Mouse (Mus musculus) right cerebral cortex, postnatal 10 days (tissue): ENCODE measurements around the gene Zbtb5.
"Not testable (repeated sequence)": the region's sequence is repeated elsewhere in the genome, so short reads cannot be mapped to it uniquely, and the experiment has no call there.

Experiments used
- DNase-seq, 2 experiments: peaks; one replicate each; pipeline ENCODE4 v3.0.0; 2021; ENCODE audit warnings: low spot score in 2 of 2

Gene Zbtb5

GRCm38 (mm10) chr4:44970056-44970455 lies 42.2 kb downstream of the Zbtb5 start:
- DNase-seq = no peak

- no peak for DNase-seq
Observed at GRCm38 (mm10) chr4:44967402-44967801, 44.8 kb downstream of the Zbtb5 start.

- DNase-seq = no peak
Observed at GRCm38 (mm10) chr4:44965736-44966135, 46.5 kb downstream of the Zbtb5 start.

- no peak for DNase-seq
Observed at GRCm38 (mm10) chr4:44965175-44965574, 47.0 kb downstream of the Zbtb5 start.

GRCm38 (mm10) chr4:44963156-44963555 lies 49.1 kb downstream of the Zbtb5 start:
- DNase-seq = no peak

GRCm38 (mm10) chr4:44959220-44959619 lies 53.0 kb downstream of the Zbtb5 start:
- DNase-seq = no peak

- no peak for DNase-seq
Observed at GRCm38 (mm10) chr4:44958776-44959175, 53.4 kb downstream of the Zbtb5 start.

GRCm38 (mm10) chr4:44953041-44953440 lies 59.2 kb downstream of the Zbtb5 start:
- no peak for DNase-seq

- DNase-seq = no peak
Observed at GRCm38 (mm10) chr4:44948314-44948713, 63.9 kb downstream of the Zbtb5 start.

GRCm38 (mm10) chr4:44947464-44947863 lies 64.7 kb downstream of the Zbtb5 start:
- no peak for DNase-seq

GRCm38 (mm10) chr4:44946126-44946525 lies 66.1 kb downstream of the Zbtb5 start:
- DNase-seq = not testable (repeated sequence)

GRCm38 (mm10) chr4:44944426-44945075 lies 67.7 kb downstream of the Zbtb5 start:
- no peak for DNase-seq

- no peak for DNase-seq
Observed at GRCm38 (mm10) chr4:44943480-44943879, 68.7 kb downstream of the Zbtb5 start.

- no peak for DNase-seq
Observed at GRCm38 (mm10) chr4:44942237-44942636, 70.0 kb downstream of the Zbtb5 start.
